Comparison of ENCODE assay signal across 10 mouse cellular contexts in the genomic region with DNA sequence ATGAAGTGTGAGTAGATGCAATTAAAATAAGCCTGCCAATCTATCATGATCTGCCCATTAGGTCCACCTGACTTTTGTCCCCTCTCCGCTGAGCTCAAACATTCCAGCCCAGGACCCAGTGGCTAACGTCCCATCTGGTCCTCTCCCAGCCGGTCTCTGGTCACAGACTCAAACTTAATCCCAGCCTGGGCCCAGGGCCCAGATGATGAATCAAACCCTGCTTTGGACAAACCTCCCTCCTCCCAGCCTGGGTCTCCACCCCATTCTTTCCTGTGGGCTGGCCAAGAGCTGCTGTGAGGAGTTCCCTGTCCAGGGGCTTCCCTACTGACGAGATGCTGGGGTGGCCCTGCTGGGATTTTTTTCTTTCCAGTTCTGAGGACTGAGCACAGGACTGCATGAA. TPM values are rescaled to one million over a fixed set of nuclear protein-coding genes. Genes with fewer than 3 reads are reported as not detected.
A peak's percentile ranks its signal among the peaks of the same experiment; 100 is the strongest.
DNase-seq lines count a peak whose midpoint lies in the region; ATAC-seq lines count a peak whose summit lies in the region.
"Had no signal": no experiment of that assay in that cellular context is flagged by ENCODE, and none has a peak within 500 bp of the region (broad histone marks: within the 10 kb centered on the region; RNA-seq: fewer than 3 reads in every experiment).

No protein-coding gene starts in this region.

- H3K9me3 ChIP-seq in heart, embryonic 11.5 days (replicated peaks; ENCODE audit: control insufficient read depth, low read length) = no peaks in the 10 kb centered on the region
- H3K9me3 ChIP-seq: G1E had no signal

- no peak overlapping the region for H3K9ac ChIP-seq in heart, embryonic 11.5 days (ENCODE audit: low read depth, low read length)
- H3K9ac ChIP-seq: liver, embryonic 14.5 days had no signal

- peaks cover 12% of the 10 kb centered on the region for H3K4me1 ChIP-seq in heart, embryonic 11.5 days (ENCODE audit: control insufficient read depth, insufficient read depth, low read length)

- H3K27me3 ChIP-seq in heart, embryonic 11.5 days (ENCODE audit: control insufficient read depth, insufficient read depth, low read length) = peaks cover 4% of the 10 kb centered on the region

- 39% methylated on average over 4 of the region's 4 CpGs for WGBS in heart, embryonic 11.5 days (ENCODE audit: insufficient replicate concordance)

- no peak for ATAC-seq in heart, embryonic 11.5 days (replicated peaks; ENCODE audit: insufficient number of reproducible peaks, low FRiP score, low TSS enrichment)

- H3K4me2 ChIP-seq in heart, embryonic 11.5 days = no peak overlapping the region

- H3K36me3 ChIP-seq in heart, embryonic 11.5 days (ENCODE audit: control insufficient read depth, insufficient read depth, low read length) = no peaks in the 10 kb centered on the region
- H3K36me3 ChIP-seq: G1E had no signal

- H3K27ac ChIP-seq in heart, embryonic 11.5 days (ENCODE audit: low read depth, low read length) = no peak overlapping the region
- H3K27ac ChIP-seq: liver, embryonic 14.5 days had no signal

- DNase-seq in heart, adult 18-20 months = peak; percentile 78 to 85
- peak; percentile 96 for DNase-seq in 3T3-L1 (ENCODE audit: low read depth, low spot score)
- DNase-seq in adrenal gland, postnatal 25 days = peak; percentile 59
- peak; percentile 61 to 66 for DNase-seq in heart, postnatal 36 days
- no peak for DNase-seq in layer of hippocampus, postnatal 25 days (ENCODE audit: extremely low spot score in 1 of 2, low spot score in 1 of 2)
- DNase-seq in left cerebral cortex, postnatal 14 days (ENCODE audit: low spot score in 2 of 2) = no peak
- DNase-seq in thymus, postnatal 0 days (ENCODE audit: low spot score) = no peak

- H3K4me3 ChIP-seq in heart, embryonic 11.5 days (ENCODE audit: low read depth, low read length) = no peak overlapping the region

- intact Hi-C loops in heart, postnatal 36 days (cut with DNase I) = no loop called here
- intact Hi-C loops in left cerebral cortex, postnatal 14 days (cut with DNase I) = no loop called here

RNA-seq across cellular contexts. Expression of a gene that starts 7.2 kb away (rescaled TPM):
- under 1 TPM; 0.55 to 0.72 TPM for total RNA-seq in heart, adult 18-20 months (2021)
- polyA plus RNA-seq in heart, embryonic 11.5 days (2014; fragmentation: Nextera tagmentation; extraction: Ambion mirVana) = 0.11 TPM in 1 of 2 replicates, not detected in the other
- 0.15 TPM in 1 of 2 replicates, not detected in the other for total RNA-seq in adrenal gland, postnatal 25 days (2021)
- under 1 TPM; 0.51 to 0.78 TPM for total RNA-seq in heart, postnatal 36 days (2021)
- 1 to 10 TPM; 5.8 to 6.7 TPM for total RNA-seq in layer of hippocampus, postnatal 25 days (2021)
- total RNA-seq in left cerebral cortex, postnatal 14 days (2021) = 1 to 10 TPM; 1.2 to 1.5 TPM
- 0.41 and 0.42 TPM in 2 replicates for polyA plus RNA-seq in thymus, postnatal 0 days (2015; fragmentation: Nextera tagmentation; extraction: Ambion mirVana)
- polyA plus RNA-seq: G1E had no signal

RNA-seq across cellular contexts. Expression of a gene that starts 7.5 kb away (rescaled TPM):
- 1 to 10 TPM; 4.9 to 6.8 TPM for total RNA-seq in heart, adult 18-20 months (2021)
- 1.3 and 1.6 TPM in 2 replicates for polyA plus RNA-seq in heart, embryonic 11.5 days (2014; fragmentation: Nextera tagmentation; extraction: Ambion mirVana)
- total RNA-seq in adrenal gland, postnatal 25 days (2021) = 1.5 and 2.2 TPM in 2 replicates
- total RNA-seq in heart, postnatal 36 days (2021) = 1 to 10 TPM; 4.9 to 6.7 TPM
- total RNA-seq in layer of hippocampus, postnatal 25 days (2021) = 1 to 10 TPM; 1.3 to 1.6 TPM
- under 1 TPM; 0.04 to 0.53 TPM for total RNA-seq in left cerebral cortex, postnatal 14 days (2021)
- polyA plus RNA-seq in thymus, postnatal 0 days (2015; fragmentation: Nextera tagmentation; extraction: Ambion mirVana) = 0.49 and 1.0 TPM in 2 replicates
- polyA plus RNA-seq: G1E had no signal

Comparison
In these comparisons a context has a peak if more than half of its experiments do, and no peak if none do; other contexts are left out.
1. DNase-seq: peak in heart, adult 18-20 months (2 of 2), 3T3-L1 (single experiment), adrenal gland, postnatal 25 days (single experiment) and heart, postnatal 36 days (2 of 2); none in layer of hippocampus, postnatal 25 days (0 of 2), left cerebral cortex, postnatal 14 days (0 of 2) and thymus, postnatal 0 days (single experiment).